Mouse (Mus musculus) CH12F3 (cell line): ENCODE measurements around the gene Rplp0.

ENCODE experiments used
- in situ Hi-C: fragments of 300-500 bp; cut with MboI; formaldehyde crosslinking; loops from 2 replicates; pipeline ENCODE4 v1.14.3; 2020; ENCODE audit warnings: low sequenced_read_pairs

Rplp0 gene

GRCm38 (mm10) chr5:115550482-115551005 is 8.7 kb upstream of the Rplp0 start:
- in situ Hi-C loops = no loop called here

GRCm38 (mm10) chr5:115551386-115551785 is 7.9 kb upstream of the Rplp0 start:
- in situ Hi-C loops = no loop called here

GRCm38 (mm10) chr5:115551799-115552198 is 7.5 kb upstream of the Rplp0 start:
- in situ Hi-C loops = no loop called here

- in situ Hi-C loops = no loop called here
Observed at GRCm38 (mm10) chr5:115553801-115554420, 5.4 kb upstream of the Rplp0 start.

GRCm38 (mm10) chr5:115554536-115555291 is 4.6 kb upstream of the Rplp0 start:
- in situ Hi-C loops = no loop called here

GRCm38 (mm10) chr5:115556217-115556616 is 3.0 kb upstream of the Rplp0 start:
- in situ Hi-C loops = no loop called here

GRCm38 (mm10) chr5:115558182-115558794 is 979 bp upstream of the Rplp0 start:
- in situ Hi-C loops = no loop called here

GRCm38 (mm10) chr5:115560336-115560905 is 1.2 kb downstream of the Rplp0 start:
- in situ Hi-C loops = no loop called here

- in situ Hi-C loops = no loop called here
Observed at GRCm38 (mm10) chr5:115563771-115564585, 4.7 kb downstream of the Rplp0 start.

- in situ Hi-C loops = no loop called here
Observed at GRCm38 (mm10) chr5:115564737-115565393, 5.6 kb downstream of the Rplp0 start, which contains the start of gene Gcn1l1. Gcn1l1 (plus strand) TSS chr5:115565254.

- in situ Hi-C loops = no loop called here
Observed at GRCm38 (mm10) chr5:115565403-115565802, 6.1 kb downstream of the Rplp0 start.

GRCm38 (mm10) chr5:115568681-115569080 is 9.4 kb downstream of the Rplp0 start:
- in situ Hi-C loops = no loop called here

- in situ Hi-C loops = no loop called here
Observed at GRCm38 (mm10) chr5:115569308-115569707, 10.0 kb downstream of the Rplp0 start.

- in situ Hi-C loops = no loop called here
Observed at GRCm38 (mm10) chr5:115569721-115570120, 10.5 kb downstream of the Rplp0 start.

GRCm38 (mm10) chr5:115571086-115571485 is 11.8 kb downstream of the Rplp0 start:
- in situ Hi-C loops = no loop called here

GRCm38 (mm10) chr5:115572679-115573535 is 13.6 kb downstream of the Rplp0 start:
- in situ Hi-C loops = no loop called here

GRCm38 (mm10) chr5:115574992-115575391 is 15.7 kb downstream of the Rplp0 start:
- in situ Hi-C loops = loop anchor here (5.0 kb wide), 1 partner anchor 37 kb away; no protein-coding TSS in a partner anchor

- in situ Hi-C loops = loop anchor here (5.0 kb wide), 1 partner anchor 35 kb away; no protein-coding TSS in a partner anchor
Observed at GRCm38 (mm10) chr5:115577686-115578085, 18.4 kb downstream of the Rplp0 start.

- in situ Hi-C loops = loop anchor here (5.0 kb wide), 1 partner anchor 33 kb away; no protein-coding TSS in a partner anchor
Observed at GRCm38 (mm10) chr5:115578922-115579321, 19.7 kb downstream of the Rplp0 start.
